Mouse (Mus musculus): Measurements from ENCODE around the gene Lmntd2. TPM values are rescaled to one million over a fixed set of nuclear protein-coding genes. Genes with fewer than 3 reads are reported as not detected.
A peak's percentile ranks its signal among the peaks of the same experiment; 100 is the strongest.

Lmntd2 gene
- total RNA-seq, 2 experiments from 2014 or later = not detected

- intact Hi-C loops (cut with DNase I) = loop anchor here (5.0 kb wide), 1 partner anchor 336 kb away; the partner anchor contains the start of genes Bet1l, Gm45785 and Ric8a
- DNase-seq = no peak
These were observed 21.0 kb downstream of the Lmntd2 start for GRCm38 (mm10) chr7:141192776-141193347.

GRCm38 (mm10) chr7:141191796-141192685 is 21.8 kb downstream of the Lmntd2 start:
- intact Hi-C loops (cut with DNase I) = loop anchor here (5.0 kb wide), 1 partner anchor 335 kb away; the partner anchor contains the start of genes Bet1l, Gm45785 and Ric8a
- DNase-seq = no peak

GRCm38 (mm10) chr7:141191036-141191435 is 22.8 kb downstream of the Lmntd2 start:
- intact Hi-C loops (cut with DNase I) = loop anchor here (5.0 kb wide), 1 partner anchor 334 kb away; the partner anchor contains the start of genes Bet1l, Gm45785 and Ric8a
- DNase-seq = peak; percentile 31 to 37

GRCm38 (mm10) chr7:141190220-141190619 is 23.7 kb downstream of the Lmntd2 start:
- no peak for DNase-seq
- intact Hi-C loops (cut with DNase I) = loop anchor here (5.0 kb wide), 1 partner anchor 333 kb away; the partner anchor contains the start of genes Bet1l, Gm45785 and Ric8a

GRCm38 (mm10) chr7:141188733-141189132 is 25.1 kb downstream of the Lmntd2 start:
- DNase-seq = no peak
- intact Hi-C loops (cut with DNase I) = no loop called here

- no peak for DNase-seq
- intact Hi-C loops (cut with DNase I) = no loop called here
These were observed 25.7 kb downstream of the Lmntd2 start for GRCm38 (mm10) chr7:141188194-141188593.

- intact Hi-C loops (cut with DNase I) = loop anchor here (1.0 to 5.0 kb wide), 4 partner anchors 84 to 268 kb away; no protein-coding TSS in a partner anchor
- DNase-seq = peak; percentile 84 to 89
These were observed 37.7 kb downstream of the Lmntd2 start for GRCm38 (mm10) chr7:141176173-141176572.

GRCm38 (mm10) chr7:141175068-141175467 is 38.8 kb downstream of the Lmntd2 start:
- DNase-seq = no peak
- intact Hi-C loops (cut with DNase I) = loop anchor here (1.0 to 5.0 kb wide), 3 partner anchors 103 to 168 kb away; no protein-coding TSS in a partner anchor

GRCm38 (mm10) chr7:141173323-141173850 is 40.5 kb downstream of the Lmntd2 start:
- intact Hi-C loops (cut with DNase I) = loop anchor here (5.0 kb wide), 2 partner anchors 216 to 326 kb away; partner anchors contain the start of genes Gm45717, Ifitm2, Odf3 and Scgb1c1
- no peak for DNase-seq

- intact Hi-C loops (cut with DNase I) = loop anchor here (5.0 kb wide), 2 partner anchors 215 to 325 kb away; partner anchors contain the start of genes Gm45717, Ifitm2, Odf3 and Scgb1c1
- DNase-seq = peak; percentile 84 to 94
These were observed 41.5 kb downstream of the Lmntd2 start, which contains the start of gene Rnh1 for GRCm38 (mm10) chr7:141172116-141173006. Rnh1 (minus strand) TSS chr7:141172857.

- intact Hi-C loops (cut with DNase I) = loop anchor here (2.0 to 5.0 kb wide), 3 partner anchors 37 to 323 kb away; partner anchors contain the start of genes Gm45717, Ifitm2, Odf3 and Scgb1c1
- no peak for DNase-seq
These were observed 44.0 kb downstream of the Lmntd2 start for GRCm38 (mm10) chr7:141169866-141170265.

GRCm38 (mm10) chr7:141169300-141169699 is 44.6 kb downstream of the Lmntd2 start:
- DNase-seq = no peak
- intact Hi-C loops (cut with DNase I) = loop anchor here (2.0 kb wide), 1 partner anchor 36 kb away; no protein-coding TSS in a partner anchor

GRCm38 (mm10) chr7:141168518-141168953 is 45.3 kb downstream of the Lmntd2 start:
- intact Hi-C loops (cut with DNase I) = loop anchor here (2.0 kb wide), 1 partner anchor 36 kb away; no protein-coding TSS in a partner anchor
- peak; percentile 62 to 74 for DNase-seq

GRCm38 (mm10) chr7:141167901-141168517 is 45.9 kb downstream of the Lmntd2 start:
- intact Hi-C loops (cut with DNase I) = loop anchor here (2.0 kb wide), 1 partner anchor 35 kb away; no protein-coding TSS in a partner anchor
- peak; percentile 32 to 37 for DNase-seq

GRCm38 (mm10) chr7:141164850-141165249 is 49.0 kb downstream of the Lmntd2 start:
- no peak for DNase-seq
- intact Hi-C loops (cut with DNase I) = no loop called here

GRCm38 (mm10) chr7:141164397-141164796 is 49.5 kb downstream of the Lmntd2 start:
- DNase-seq = no peak
- intact Hi-C loops (cut with DNase I) = no loop called here
